Mouse (Mus musculus) ovary, postnatal 36 days (tissue): ENCODE data around the gene Gm38394.
"Not testable (repeated sequence)": the region's sequence is repeated elsewhere in the genome, so short reads cannot be mapped to it uniquely, and the experiment has no call there.

Experiments used
- DNase-seq: peaks from one replicate; pipeline ENCODE4 v3.0.0; 2022; ENCODE audit warnings: low spot score, mixed read lengths

Gene Gm38394

DNA sequence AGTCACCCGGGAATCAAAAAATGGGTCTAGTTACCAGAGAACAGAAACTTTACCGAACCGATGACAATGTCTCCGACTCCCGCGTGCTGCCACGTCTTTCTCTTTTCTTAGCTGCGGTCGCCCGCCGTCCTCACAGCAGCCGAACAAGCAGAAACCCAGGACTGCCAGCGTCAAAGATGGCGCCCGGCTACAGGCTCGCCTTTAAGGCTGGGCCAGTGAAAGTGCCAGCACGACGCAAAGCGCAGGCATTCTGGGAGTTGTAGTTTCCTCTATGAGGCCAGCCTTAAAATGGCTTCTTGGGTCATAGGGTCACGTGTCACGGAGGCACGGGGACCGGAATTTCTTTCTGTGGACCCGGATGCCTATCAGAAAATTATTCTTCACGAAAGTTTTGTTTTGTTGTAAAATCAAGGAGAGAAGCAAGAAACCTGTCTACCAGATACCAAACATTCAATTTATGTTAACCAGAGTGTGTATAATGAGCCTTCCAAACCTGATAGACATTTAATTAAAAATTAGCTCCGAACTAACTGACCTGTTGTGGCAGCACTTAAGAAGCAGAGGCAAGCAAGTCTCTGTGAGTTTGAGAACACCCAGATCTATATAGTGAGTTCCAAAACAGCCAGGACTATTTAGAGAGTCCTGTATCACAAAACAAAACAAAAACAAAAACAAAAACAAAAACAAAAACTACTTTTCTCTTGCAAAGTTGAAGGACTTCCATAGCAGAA is at the start of gene Gm38394:
Gene Gm38394 (minus strand): TSS at position 116 of the 731 bp plus-strand sequence.
- DNase-seq, result peak; percentile 88

GRCm38 (mm10) chr1:133710895-133711294 is 49.8 kb upstream of the Gm38394 start:
- no peak for DNase-seq

- no peak for DNase-seq
Measured at GRCm38 (mm10) chr1:133709292-133709691, 48.2 kb upstream of the Gm38394 start.

GRCm38 (mm10) chr1:133701824-133702223 is 40.7 kb upstream of the Gm38394 start:
- DNase-seq, result not testable (repeated sequence)

GRCm38 (mm10) chr1:133697935-133698620 is 37.0 kb upstream of the Gm38394 start:
- no peak for DNase-seq

- peak; percentile 72 for DNase-seq
Measured at GRCm38 (mm10) chr1:133695901-133696300, 34.8 kb upstream of the Gm38394 start.

- DNase-seq, result no peak
Measured at GRCm38 (mm10) chr1:133694876-133695275, 33.8 kb upstream of the Gm38394 start.

DNA sequence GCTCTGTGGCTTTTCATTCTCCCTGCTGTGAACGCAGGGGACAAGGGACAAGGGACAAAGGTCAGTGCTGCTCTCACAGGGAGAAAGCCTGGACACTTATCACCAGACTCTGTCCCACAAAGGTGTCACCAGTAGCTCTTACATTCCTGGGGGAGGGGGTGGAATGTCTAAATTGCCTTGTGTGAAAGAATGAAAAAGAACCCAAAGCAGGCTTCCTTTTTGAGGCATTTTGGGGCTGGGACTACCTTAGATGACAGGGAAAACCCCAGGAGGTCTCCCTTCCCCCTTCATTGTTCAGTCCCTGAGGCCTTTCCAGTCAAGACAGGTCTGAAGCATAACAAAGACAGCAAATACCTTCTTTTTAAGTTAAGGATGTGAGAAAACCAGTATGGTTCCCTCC is 33.2 kb upstream of the Gm38394 start:
- no peak for DNase-seq

DNA sequence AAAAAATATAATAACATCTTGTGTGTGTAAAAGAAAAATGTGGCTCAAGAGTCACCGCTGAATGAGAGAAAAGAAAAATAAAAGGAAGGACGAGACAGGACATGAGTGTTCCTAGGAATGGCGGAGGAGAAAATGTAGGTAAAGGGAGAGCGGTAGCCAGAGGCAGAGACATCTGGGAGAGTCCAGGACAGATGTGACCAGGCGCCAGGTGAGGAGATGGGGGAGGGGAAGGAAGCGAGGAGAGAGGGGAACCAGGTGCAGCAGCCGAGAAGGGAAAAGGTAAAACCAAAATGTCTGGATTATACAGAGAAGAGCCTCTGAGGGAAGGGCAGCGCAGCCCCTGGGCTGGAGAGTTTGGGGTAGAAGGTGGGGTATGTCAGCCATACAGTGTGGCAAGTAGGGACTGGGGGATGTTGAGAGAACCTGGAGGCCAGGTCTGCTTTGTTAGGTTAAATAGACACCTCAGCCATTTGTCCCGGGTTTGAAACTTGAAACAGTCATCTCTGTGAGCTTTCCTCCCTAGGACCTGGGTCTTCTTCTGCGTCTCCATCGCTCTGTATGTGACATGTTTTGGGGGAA is 32.5 kb upstream of the Gm38394 start:
- DNase-seq, result no peak

- no peak for DNase-seq
Measured at GRCm38 (mm10) chr1:133692195-133692594, 31.1 kb upstream of the Gm38394 start.

- no peak for DNase-seq
Measured at GRCm38 (mm10) chr1:133691046-133691445, 29.9 kb upstream of the Gm38394 start.

DNA sequence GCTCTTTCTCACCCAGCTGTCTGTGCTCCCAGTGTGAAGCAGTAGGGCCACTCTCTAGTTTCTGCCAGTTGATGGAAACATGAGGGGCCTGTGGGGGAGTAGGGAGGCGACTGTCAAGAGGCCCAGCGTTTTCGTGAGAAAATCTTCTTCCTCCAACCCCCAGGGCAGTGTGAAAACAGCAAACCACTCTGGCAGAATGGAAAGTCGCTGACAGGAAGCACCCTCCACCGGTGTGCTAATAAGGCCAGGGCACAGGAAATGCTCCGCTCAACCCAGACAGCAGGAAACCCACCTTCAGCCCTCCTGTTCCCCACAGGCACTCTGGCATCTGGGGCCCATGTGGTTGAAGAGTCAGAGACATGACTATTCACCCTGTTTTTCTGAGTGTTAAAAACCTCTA is 28.8 kb upstream of the Gm38394 start, which contains the start of gene Lax1:
Gene Lax1 (minus strand): TSS at position 212 of the 400 bp plus-strand sequence.
- no peak for DNase-seq

GRCm38 (mm10) chr1:133688301-133688700 is 27.2 kb upstream of the Gm38394 start:
- DNase-seq, result no peak

- DNase-seq, result no peak
Measured at GRCm38 (mm10) chr1:133685749-133686519, 24.8 kb upstream of the Gm38394 start.

DNA sequence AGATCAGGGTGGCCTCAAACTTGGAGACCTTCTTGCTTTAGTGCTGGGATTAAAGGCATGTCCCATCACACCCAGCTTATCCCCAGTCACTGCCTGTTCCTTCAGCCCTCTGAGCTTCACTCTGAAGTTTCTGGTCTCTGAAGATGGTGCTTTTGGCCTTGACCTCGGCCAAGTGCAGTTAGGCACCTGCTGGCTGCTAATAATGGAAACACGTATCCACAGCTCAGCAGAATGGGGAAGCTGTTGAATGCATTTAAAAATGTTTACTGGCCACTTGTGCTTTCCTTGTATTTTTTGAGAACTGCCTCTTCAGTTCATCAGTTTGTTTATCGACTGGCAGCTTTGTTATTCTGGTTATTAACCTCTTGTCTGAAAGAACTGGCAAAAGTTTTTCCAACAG is 10.7 kb upstream of the Gm38394 start:
- no peak for DNase-seq

GRCm38 (mm10) chr1:133671266-133671665 is 10.1 kb upstream of the Gm38394 start:
- no peak for DNase-seq

GRCm38 (mm10) chr1:133670776-133671175 is 9.7 kb upstream of the Gm38394 start:
- no peak for DNase-seq

GRCm38 (mm10) chr1:133670190-133670589 is 9.1 kb upstream of the Gm38394 start:
- DNase-seq, result no peak

GRCm38 (mm10) chr1:133668618-133669017 is 7.5 kb upstream of the Gm38394 start:
- no peak for DNase-seq

DNA sequence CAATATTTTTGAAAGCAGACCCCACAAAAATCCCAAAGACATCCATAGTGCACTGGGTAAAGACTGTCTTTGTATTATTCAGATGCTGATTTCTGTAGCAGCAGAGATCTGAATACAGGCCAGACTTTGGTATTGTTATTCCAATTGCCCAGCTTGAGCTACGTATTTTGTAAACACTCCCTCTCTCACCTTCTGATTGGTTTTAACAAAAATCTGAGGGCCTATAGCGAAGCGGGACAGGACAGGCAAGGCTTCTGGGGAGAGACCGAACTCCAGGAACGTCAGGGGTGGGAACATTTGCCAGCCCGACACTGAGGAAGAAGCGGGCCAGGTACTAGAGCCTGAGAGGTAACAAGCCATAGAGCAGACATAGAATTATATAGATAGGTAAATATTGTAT is 6.6 kb upstream of the Gm38394 start:
- DNase-seq, result no peak

- not testable (repeated sequence) for DNase-seq
Measured at GRCm38 (mm10) chr1:133665713-133666112, 4.6 kb upstream of the Gm38394 start.
